Mouse (Mus musculus): ENCODE measurements around the gene Auts2. TPM values are rescaled to one million over a fixed set of nuclear protein-coding genes. Genes with fewer than 3 reads are reported as not detected.

Gene Auts2
- polyA plus RNA-seq, 1 experiment from 2014 or later = 82.5 TPM

- WGBS = 61% methylated on average over 3 of the region's 3 CpGs
- H3K4me2 ChIP-seq (ENCODE audit: low read depth, low read length) = no peak overlapping the region
- H3K9ac ChIP-seq (replicated peaks; ENCODE audit: low read depth, low read length) = no peak overlapping the region
Observed at GRCm38 (mm10) chr5:132088585-132088984, 454.6 kb downstream of the Auts2 start.

GRCm38 (mm10) chr5:132083753-132084326, 459.3 kb downstream of the Auts2 start:
- no peaks in the 10 kb centered on the region for H3K27me3 ChIP-seq (ENCODE audit: control insufficient read depth, insufficient read depth, low read length)
- no peak overlapping the region for H3K4me3 ChIP-seq (ENCODE audit: low read depth, low read length)
- H3K9me3 ChIP-seq (ENCODE audit: control insufficient read depth, low read length) = no peaks in the 10 kb centered on the region
- no peak overlapping the region for H3K9ac ChIP-seq (replicated peaks; ENCODE audit: low read depth, low read length)
- no peak overlapping the region for H3K4me2 ChIP-seq (ENCODE audit: low read depth, low read length)
- no peak for ATAC-seq (ENCODE audit: low read depth)
- H3K27ac ChIP-seq (ENCODE audit: low read depth, low read length) = no peak overlapping the region
- no peaks in the 10 kb centered on the region for H3K36me3 ChIP-seq (ENCODE audit: control insufficient read depth, insufficient read depth, low read length)
- WGBS = 38% methylated on average over 8 of the region's 8 CpGs
- no peaks in the 10 kb centered on the region for H3K4me1 ChIP-seq (ENCODE audit: control insufficient read depth, insufficient read depth, low read length)

More at GRCm38 (mm10) chr5:132088585-132088984, 454.6 kb downstream of the Auts2 start:
- no peak overlapping the region for H3K27ac ChIP-seq (ENCODE audit: low read depth, low read length)
- ATAC-seq (ENCODE audit: low read depth) = no peak
- no peaks in the 10 kb centered on the region for H3K9me3 ChIP-seq (ENCODE audit: control insufficient read depth, low read length)
- H3K27me3 ChIP-seq (ENCODE audit: control insufficient read depth, insufficient read depth, low read length) = no peaks in the 10 kb centered on the region
- no peaks in the 10 kb centered on the region for H3K36me3 ChIP-seq (ENCODE audit: control insufficient read depth, insufficient read depth, low read length)
- H3K4me1 ChIP-seq (ENCODE audit: control insufficient read depth, insufficient read depth, low read length) = no peaks in the 10 kb centered on the region; the same call in 1 of the 2 replicates
- H3K4me3 ChIP-seq (ENCODE audit: low read depth, low read length) = no peak overlapping the region

GRCm38 (mm10) chr5:132075942-132076341, 467.2 kb downstream of the Auts2 start:
- no peaks in the 10 kb centered on the region for H3K27me3 ChIP-seq (ENCODE audit: control insufficient read depth, insufficient read depth, low read length)
- WGBS = 79% methylated on average over 2 of the region's 2 CpGs

GRCm38 (mm10) chr5:132074724-132075374, 468.3 kb downstream of the Auts2 start:
- Histone ChIP-seq H3K36me3 (ENCODE audit: control insufficient read depth, insufficient read depth, low read length) (no peaks in the 10 kb centered on the region), H3K27ac (ENCODE audit: low read depth, low read length) (peak overlapping the region; percentile 67), H3K9ac (replicated peaks; ENCODE audit: low read depth, low read length) (no peak overlapping the region), H3K4me3 (ENCODE audit: low read depth, low read length) (no peak overlapping the region), H3K4me2 (ENCODE audit: low read depth, low read length) (peak overlapping the region; percentile 33), H3K9me3 (ENCODE audit: control insufficient read depth, low read length) (no peaks in the 10 kb centered on the region), H3K27me3 (ENCODE audit: control insufficient read depth, insufficient read depth, low read length) (no peaks in the 10 kb centered on the region), H3K4me1 (ENCODE audit: control insufficient read depth, insufficient read depth, low read length) (peaks cover 38% of the 10 kb centered on the region)
- WGBS = 8% methylated on average over 19 of the region's 19 CpGs
- peak; percentile 88 for ATAC-seq (ENCODE audit: low read depth)

More at GRCm38 (mm10) chr5:132075942-132076341, 467.2 kb downstream of the Auts2 start:
- Histone ChIP-seq H3K27ac (ENCODE audit: low read depth, low read length) (no peak overlapping the region), H3K4me2 (ENCODE audit: low read depth, low read length) (no peak overlapping the region), H3K4me1 (ENCODE audit: control insufficient read depth, insufficient read depth, low read length) (peaks cover 38% of the 10 kb centered on the region), H3K36me3 (ENCODE audit: control insufficient read depth, insufficient read depth, low read length) (no peaks in the 10 kb centered on the region), H3K9me3 (ENCODE audit: control insufficient read depth, low read length) (no peaks in the 10 kb centered on the region), H3K9ac (replicated peaks; ENCODE audit: low read depth, low read length) (no peak overlapping the region), H3K4me3 (ENCODE audit: low read depth, low read length) (no peak overlapping the region)
- no peak for ATAC-seq (ENCODE audit: low read depth)

- H3K9ac ChIP-seq (replicated peaks; ENCODE audit: low read depth, low read length) = no peak overlapping the region
- H3K9me3 ChIP-seq (ENCODE audit: control insufficient read depth, low read length) = no peaks in the 10 kb centered on the region
- peak overlapping the region; percentile 67 for H3K27ac ChIP-seq (ENCODE audit: low read depth, low read length)
- H3K4me1 ChIP-seq (ENCODE audit: control insufficient read depth, insufficient read depth, low read length) = peaks cover 38% of the 10 kb centered on the region
- WGBS = 6% methylated on average over 11 of the region's 11 CpGs
- H3K4me3 ChIP-seq (ENCODE audit: low read depth, low read length) = no peak overlapping the region
- H3K27me3 ChIP-seq (ENCODE audit: control insufficient read depth, insufficient read depth, low read length) = no peaks in the 10 kb centered on the region
- H3K36me3 ChIP-seq (ENCODE audit: control insufficient read depth, insufficient read depth, low read length) = no peaks in the 10 kb centered on the region
- ATAC-seq (ENCODE audit: low read depth) = peak; percentile 42
- peak overlapping the region; percentile 33 for H3K4me2 ChIP-seq (ENCODE audit: low read depth, low read length)
Observed at GRCm38 (mm10) chr5:132074360-132074723, 468.8 kb downstream of the Auts2 start.

GRCm38 (mm10) chr5:132073677-132074359, 469.3 kb downstream of the Auts2 start:
- Histone ChIP-seq H3K4me1 (ENCODE audit: control insufficient read depth, insufficient read depth, low read length) (peaks cover 38% of the 10 kb centered on the region), H3K36me3 (ENCODE audit: control insufficient read depth, insufficient read depth, low read length) (no peaks in the 10 kb centered on the region), H3K9me3 (ENCODE audit: control insufficient read depth, low read length) (no peaks in the 10 kb centered on the region), H3K4me2 (ENCODE audit: low read depth, low read length) (peak overlapping the region; percentile 33), H3K27ac (ENCODE audit: low read depth, low read length) (peak overlapping the region; percentile 67), H3K9ac (replicated peaks; ENCODE audit: low read depth, low read length) (no peak overlapping the region), H3K4me3 (ENCODE audit: low read depth, low read length) (no peak overlapping the region), H3K27me3 (ENCODE audit: control insufficient read depth, insufficient read depth, low read length) (no peaks in the 10 kb centered on the region)
- WGBS = 26% methylated on average over 10 of the region's 10 CpGs
- ATAC-seq (ENCODE audit: low read depth) = no peak

- H3K9me3 ChIP-seq (ENCODE audit: control insufficient read depth, low read length) = no peaks in the 10 kb centered on the region
- H3K27ac ChIP-seq (ENCODE audit: low read depth, low read length) = no peak overlapping the region
- H3K36me3 ChIP-seq (ENCODE audit: control insufficient read depth, insufficient read depth, low read length) = no peaks in the 10 kb centered on the region
- H3K27me3 ChIP-seq (ENCODE audit: control insufficient read depth, insufficient read depth, low read length) = no peaks in the 10 kb centered on the region
- H3K4me1 ChIP-seq (ENCODE audit: control insufficient read depth, insufficient read depth, low read length) = peaks cover 48% of the 10 kb centered on the region
- no peak for ATAC-seq (ENCODE audit: low read depth)
- H3K4me2 ChIP-seq (ENCODE audit: low read depth, low read length) = no peak overlapping the region
- WGBS = 22% methylated on average over 4 of the region's 4 CpGs
- no peak overlapping the region for H3K4me3 ChIP-seq (ENCODE audit: low read depth, low read length)
- H3K9ac ChIP-seq (replicated peaks; ENCODE audit: low read depth, low read length) = no peak overlapping the region
Observed at GRCm38 (mm10) chr5:132072356-132072755, 470.8 kb downstream of the Auts2 start.

GRCm38 (mm10) chr5:132067750-132068739, 475.1 kb downstream of the Auts2 start:
- Histone ChIP-seq H3K9me3 (ENCODE audit: control insufficient read depth, low read length) (no peaks in the 10 kb centered on the region), H3K27ac (ENCODE audit: low read depth, low read length) (peak overlapping the region; percentile 34; the same call in 1 of the 2 replicates), H3K36me3 (ENCODE audit: control insufficient read depth, insufficient read depth, low read length) (no peaks in the 10 kb centered on the region), H3K27me3 (ENCODE audit: control insufficient read depth, insufficient read depth, low read length) (no peaks in the 10 kb centered on the region), H3K4me1 (ENCODE audit: control insufficient read depth, insufficient read depth, low read length) (peaks cover 25% of the 10 kb centered on the region), H3K4me3 (ENCODE audit: low read depth, low read length) (no peak overlapping the region), H3K9ac (replicated peaks; ENCODE audit: low read depth, low read length) (no peak overlapping the region), H3K4me2 (ENCODE audit: low read depth, low read length) (no peak overlapping the region)
- 39% methylated on average over 10 of the region's 10 CpGs for WGBS
- ATAC-seq (ENCODE audit: low read depth) = peak; percentile 90

Measured in neural tube, embryonic 14.5 days (tissue).